Mouse (Mus musculus) myocyte (in vitro differentiated cells): Measurements from ENCODE around the gene Ten1.

Source experiments
- CEBPB ChIP-seq: IDR thresholded peaks from 2 replicates; pipeline ENCODE4 v1.6.1; 2011; ENCODE audit warnings: mild to moderate bottlenecking, moderate library complexity; ENCODE audit not compliant: poor library complexity, insufficient read depth, severe bottlenecking
- E2F4 ChIP-seq: IDR thresholded peaks from one replicate; pipeline ENCODE4 v1.6.1; 2011; ENCODE audit warnings: mild to moderate bottlenecking, control low read depth, moderate library complexity; ENCODE audit not compliant: insufficient read depth
- MAX ChIP-seq: IDR thresholded peaks from one replicate; pipeline ENCODE4 v1.6.1; 2011; ENCODE audit warnings: low read depth, mild to moderate bottlenecking, control low read depth
- MYOD1 ChIP-seq, 3 experiments: IDR thresholded peaks; one replicate each; pipeline ENCODE4 v1.6.1; 2011; ENCODE audit warnings: control low read depth in 2 of 3, low read depth in 2 of 3, mild to moderate bottlenecking in 2 of 3, moderate library complexity in 1 of 3; ENCODE audit not compliant: insufficient read length in 2 of 3, control insufficient read depth in 1 of 3
- MYOG ChIP-seq, 3 experiments: IDR thresholded peaks; one replicate each; pipeline ENCODE4 v1.6.1; 2011; ENCODE audit warnings: control low read depth in 2 of 3, low read depth in 2 of 3, mild to moderate bottlenecking in 2 of 3; ENCODE audit not compliant: insufficient read length in 2 of 3, control insufficient read depth in 1 of 3, insufficient read depth in 1 of 3
- POLR2A ChIP-seq: IDR thresholded peaks from one replicate; pipeline ENCODE4 v1.6.1; 2011; ENCODE audit warnings: low read depth, mild to moderate bottlenecking, control low read depth, moderate library complexity; ENCODE audit not compliant: insufficient read length
- POLR2AphosphoS2 ChIP-seq: IDR thresholded peaks from one replicate; pipeline ENCODE4 v1.6.1; 2011; ENCODE audit warnings: low read depth, control low read depth; ENCODE audit not compliant: insufficient read length
- REST ChIP-seq: IDR thresholded peaks from one replicate; pipeline ENCODE4 v1.6.1; 2011; ENCODE audit warnings: mild to moderate bottlenecking, control low read depth, moderate library complexity; ENCODE audit not compliant: insufficient read depth, insufficient read length
- SRF ChIP-seq: IDR thresholded peaks from one replicate; pipeline ENCODE4 v1.6.1; 2011; ENCODE audit warnings: low read depth; ENCODE audit not compliant: control insufficient read depth, insufficient read length
- TCF12 ChIP-seq: IDR thresholded peaks from one replicate; pipeline ENCODE4 v1.6.1; 2011; ENCODE audit warnings: mild to moderate bottlenecking, control low read depth; ENCODE audit not compliant: poor library complexity, insufficient read depth, severe bottlenecking
- USF1 ChIP-seq: IDR thresholded peaks from one replicate; pipeline ENCODE4 v1.6.1; 2011; ENCODE audit warnings: low read depth, mild to moderate bottlenecking, control low read depth, moderate library complexity

DNA sequence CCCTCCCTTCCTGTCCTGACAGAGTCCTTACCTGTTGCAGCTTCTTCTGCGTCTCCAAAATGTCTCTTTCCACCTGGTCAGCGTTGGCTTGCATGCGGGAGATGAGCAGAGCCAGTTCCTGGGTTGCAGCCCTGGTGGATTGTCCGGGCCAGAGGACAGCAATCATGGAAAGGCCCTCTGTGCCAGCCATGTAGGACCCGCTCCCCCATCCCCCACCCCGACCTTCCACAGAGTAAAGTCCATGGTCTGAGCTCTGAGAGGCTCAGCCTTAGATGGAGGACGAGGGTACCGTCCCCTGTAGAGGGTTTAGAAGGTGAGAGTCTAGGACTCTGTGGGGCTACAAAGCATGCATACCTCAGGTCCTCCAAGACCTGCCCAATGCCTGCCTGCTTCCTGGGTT lies 36.2 kb downstream of the Ten1 start:
- no peak for TF ChIP-seq POLR2A
- TF ChIP-seq MAX = no peak
- no peak for TF ChIP-seq USF1
- no peak for TF ChIP-seq POLR2AphosphoS2
- no peak for TF ChIP-seq E2F4
- no peak for TF ChIP-seq MYOD1 (IDR thresholded peaks at IDR 0.05; ENCODE audit: control insufficient read depth in 1 of 3, insufficient read length in 2 of 3, low read depth in 2 of 3)
- no peak for TF ChIP-seq SRF
- no peak for TF ChIP-seq MYOG (IDR thresholded peaks at IDR 0.05; ENCODE audit: control insufficient read depth in 1 of 3, insufficient read depth in 1 of 3, insufficient read length in 2 of 3, low read depth in 2 of 3)
- TF ChIP-seq CEBPB = no peak
- no peak for TF ChIP-seq REST
- no peak for TF ChIP-seq TCF12
